Mouse (Mus musculus) neural tube, embryonic 10.5 days (tissue): ENCODE results near the gene Clba1.

Source experiments
- DNase-seq: peaks from one replicate; pipeline ENCODE4 v3.0.0-alpha.2; 2017; ENCODE audit warnings: low spot score; ENCODE audit errors: extremely low spot score

Clba1 gene

DNA sequence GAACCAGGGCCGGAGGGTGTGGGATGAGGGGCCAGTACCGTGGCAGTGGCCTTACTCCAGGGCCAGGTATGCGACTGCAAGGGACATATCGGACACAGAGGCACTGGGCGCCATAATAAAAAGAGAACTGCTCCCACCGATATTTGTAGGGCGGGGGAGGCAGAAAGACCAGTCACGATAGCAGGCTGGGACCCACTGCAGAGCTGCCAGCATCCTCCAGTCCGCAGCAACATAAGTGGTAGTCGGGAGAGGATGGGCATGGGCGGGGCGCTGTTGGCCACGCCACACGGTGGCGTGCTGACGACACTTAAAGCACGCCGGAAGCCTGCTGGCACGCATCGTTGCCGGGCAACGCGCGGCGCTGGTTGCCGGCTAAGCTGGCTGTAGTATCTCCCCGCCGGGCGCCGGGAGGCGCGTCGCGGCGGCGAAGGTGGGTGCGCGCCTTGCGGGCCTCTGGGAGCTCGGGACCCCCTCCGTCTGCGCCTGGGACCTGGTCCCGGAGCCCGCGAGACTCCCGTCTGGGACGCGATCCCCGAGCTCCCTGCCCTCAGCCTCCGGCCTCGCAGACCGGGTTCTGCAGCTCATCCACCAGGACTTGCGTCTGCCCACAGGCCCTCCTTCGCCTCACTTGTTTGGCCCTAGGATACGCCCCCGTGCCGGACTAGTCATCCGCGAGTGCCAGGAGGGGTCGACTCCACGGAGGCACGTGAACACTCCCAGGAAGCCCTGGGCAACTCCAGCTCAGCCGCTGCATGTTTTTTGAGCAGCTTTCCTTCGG lies at the start of gene Clba1:
TSS of gene Clba1 (plus strand) at position 351 of the 778 bp plus-strand sequence.
- peak; percentile 92 for DNase-seq

DNA sequence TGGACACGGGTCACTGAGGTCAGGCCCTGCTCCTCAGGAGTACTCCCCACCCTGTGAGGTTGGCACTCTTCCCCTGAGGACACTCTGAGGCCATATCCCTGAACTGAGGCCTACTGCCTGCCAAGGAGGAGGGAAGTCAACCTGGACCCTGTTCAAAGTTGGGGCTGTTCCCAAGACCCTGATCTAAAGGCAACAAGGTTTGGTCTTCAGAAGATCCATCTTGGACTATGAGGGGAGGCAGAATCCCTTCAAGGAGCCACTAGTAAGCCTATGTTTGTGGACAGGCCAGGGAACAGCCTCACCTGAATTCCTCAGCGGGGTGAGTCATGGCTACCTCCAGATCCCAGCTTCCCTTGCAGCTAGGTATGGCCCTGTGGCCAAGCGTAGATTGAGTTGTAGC lies 49.3 kb upstream of the Clba1 start:
- no peak for DNase-seq

DNA sequence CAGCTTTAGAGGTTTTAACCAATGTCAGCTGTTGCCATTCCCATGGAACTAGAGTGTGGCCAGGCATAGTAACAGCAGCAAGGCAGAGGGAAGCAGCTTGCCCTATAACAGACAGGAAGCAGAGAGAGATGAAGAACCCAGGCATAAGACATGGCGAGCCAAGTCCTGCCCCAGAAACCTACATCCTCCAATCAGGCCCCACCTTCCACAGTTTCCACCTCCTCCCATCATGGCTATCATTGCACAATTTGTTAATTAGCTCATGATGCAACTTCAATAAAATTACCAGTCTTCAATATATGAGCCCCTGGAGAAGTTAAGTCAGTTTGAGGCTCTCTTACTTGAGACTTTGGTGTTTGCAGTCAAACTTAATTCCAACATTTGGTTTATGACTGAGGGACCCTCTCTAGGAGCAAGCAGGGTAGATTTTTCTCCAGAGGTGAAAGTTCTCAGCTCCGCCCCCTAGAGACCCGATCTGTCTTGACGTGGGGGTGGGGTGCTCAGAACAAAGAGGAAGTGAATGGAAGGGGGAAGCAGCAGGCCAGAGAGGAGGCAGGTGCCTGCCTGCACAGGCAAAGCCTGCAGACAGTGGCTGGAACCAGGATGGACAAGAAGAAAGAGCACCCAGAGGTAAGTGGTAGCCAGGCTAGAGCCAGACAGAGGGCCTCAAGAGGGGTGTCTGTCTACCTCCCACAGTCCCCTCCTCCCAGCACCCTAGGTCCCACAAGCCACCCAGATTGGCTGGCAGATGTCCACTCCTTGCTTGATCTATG lies 48.4 kb upstream of the Clba1 start, which contains the start of gene Pld4:
TSS of gene Pld4 (plus strand) at position 502 of the 773 bp plus-strand sequence.
- no peak for DNase-seq

DNA sequence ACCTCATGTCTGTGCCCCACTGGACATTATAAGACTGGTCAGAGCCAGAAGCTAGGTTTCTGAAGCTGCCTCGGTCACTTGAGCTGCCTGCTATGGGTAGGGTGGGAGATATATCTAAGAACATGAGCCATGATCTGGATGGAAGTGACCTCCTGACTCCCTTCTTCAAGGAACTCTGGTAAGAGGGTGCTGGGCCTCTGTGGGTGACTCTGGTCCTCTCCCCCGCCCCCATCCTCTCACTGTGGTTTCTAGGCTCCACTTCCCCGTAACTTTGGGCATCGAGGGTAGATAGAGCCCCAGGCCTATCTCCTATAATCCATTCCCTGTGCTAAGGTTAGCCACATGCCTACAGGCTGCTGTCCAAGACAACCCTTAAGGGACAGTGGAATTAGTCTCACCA lies 47.3 kb upstream of the Clba1 start:
- no peak for DNase-seq

DNA sequence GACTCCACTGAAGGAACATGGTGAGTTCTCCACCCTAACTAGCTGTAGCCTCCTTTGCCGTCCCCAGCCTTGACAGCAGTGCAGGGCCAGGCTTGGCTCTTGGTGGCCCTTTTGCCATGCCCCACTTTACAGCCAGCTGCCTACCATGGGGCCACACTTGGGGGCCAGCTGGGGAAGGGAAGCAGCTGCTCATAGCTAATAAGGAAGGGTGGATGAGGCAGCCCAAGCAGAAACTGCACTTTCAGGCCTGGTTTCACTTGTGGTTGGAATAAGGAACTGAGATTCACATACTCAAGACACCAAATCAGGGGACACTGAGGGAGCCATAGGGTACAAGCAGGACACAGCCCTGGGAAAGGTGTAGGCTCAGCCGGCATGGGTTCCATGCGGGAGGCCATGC lies 46.7 kb upstream of the Clba1 start:
- DNase-seq, result no peak

DNA sequence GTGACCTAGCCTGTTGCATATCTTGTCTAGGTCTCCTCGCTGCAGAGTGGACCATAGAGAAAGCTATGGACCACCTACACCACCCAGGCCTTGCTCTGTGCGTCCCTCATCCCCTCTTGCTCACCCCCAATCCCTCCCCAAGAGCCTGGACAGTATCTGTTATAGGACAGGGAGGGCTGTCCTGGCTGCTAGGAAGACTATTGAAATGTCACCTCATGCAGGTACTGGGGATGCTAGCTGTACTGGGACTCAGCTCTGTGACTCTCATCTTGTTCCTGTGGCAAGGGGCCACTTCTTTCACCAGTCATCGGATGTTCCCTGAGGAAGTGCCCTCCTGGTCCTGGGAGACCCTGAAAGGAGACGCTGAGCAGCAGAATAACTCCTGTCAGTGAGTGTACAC lies 45.6 kb upstream of the Clba1 start:
- DNase-seq, result no peak

DNA sequence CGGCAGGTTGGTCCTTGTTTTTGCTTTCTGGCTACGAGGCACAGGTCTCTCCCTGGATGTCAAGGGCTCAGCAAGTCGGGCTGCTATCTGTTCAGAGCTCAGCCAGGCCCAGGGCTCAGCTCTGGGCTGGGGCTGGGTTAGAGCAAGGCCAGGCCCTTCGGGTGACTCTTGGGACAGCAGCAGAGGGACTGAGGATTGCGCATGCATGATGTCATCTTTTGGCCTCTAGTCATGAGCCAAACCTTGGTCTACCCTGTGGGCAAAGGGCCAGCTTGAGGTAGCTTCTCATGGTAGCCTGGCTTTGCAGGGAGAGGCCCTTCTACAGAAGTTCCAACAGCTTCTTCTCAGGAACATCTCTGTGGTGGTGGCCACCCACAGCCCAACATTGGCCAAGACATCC lies 44.6 kb upstream of the Clba1 start:
- DNase-seq, result no peak

DNA sequence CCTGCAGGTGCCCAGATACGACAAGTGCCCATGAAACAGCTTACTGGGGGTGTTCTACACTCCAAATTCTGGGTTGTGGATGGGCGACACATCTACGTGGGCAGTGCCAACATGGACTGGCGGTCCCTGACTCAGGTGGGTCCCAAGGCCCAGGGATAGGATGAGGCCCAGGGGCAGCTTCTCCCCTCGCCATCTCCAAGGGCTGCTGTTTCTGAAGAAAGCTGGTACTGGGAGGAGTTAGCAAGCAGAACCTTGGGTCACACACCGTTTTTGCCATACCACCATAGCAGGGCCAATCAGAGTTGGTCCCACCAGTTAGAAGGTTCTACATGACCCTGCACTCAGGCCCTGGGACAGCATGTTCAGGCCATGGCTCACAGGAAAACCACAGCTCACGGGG lies 43.7 kb upstream of the Clba1 start:
- DNase-seq, result no peak

DNA sequence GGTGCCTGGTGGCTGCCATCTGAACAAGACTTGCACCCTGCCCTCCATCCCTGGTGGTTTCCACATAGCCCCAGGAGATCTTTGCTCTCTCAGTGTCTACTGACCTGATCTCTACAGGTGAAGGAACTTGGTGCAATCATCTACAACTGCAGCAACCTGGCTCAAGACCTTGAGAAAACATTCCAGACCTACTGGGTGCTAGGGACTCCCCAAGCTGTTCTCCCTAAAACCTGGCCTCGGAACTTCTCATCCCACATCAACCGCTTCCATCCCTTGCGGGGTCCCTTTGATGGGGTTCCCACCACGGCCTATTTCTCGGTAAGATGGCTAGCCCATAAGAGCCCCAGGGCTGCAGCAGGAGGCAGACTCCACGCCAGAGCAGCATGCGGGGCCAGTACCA lies 42.2 kb upstream of the Clba1 start:
- no peak for DNase-seq

DNA sequence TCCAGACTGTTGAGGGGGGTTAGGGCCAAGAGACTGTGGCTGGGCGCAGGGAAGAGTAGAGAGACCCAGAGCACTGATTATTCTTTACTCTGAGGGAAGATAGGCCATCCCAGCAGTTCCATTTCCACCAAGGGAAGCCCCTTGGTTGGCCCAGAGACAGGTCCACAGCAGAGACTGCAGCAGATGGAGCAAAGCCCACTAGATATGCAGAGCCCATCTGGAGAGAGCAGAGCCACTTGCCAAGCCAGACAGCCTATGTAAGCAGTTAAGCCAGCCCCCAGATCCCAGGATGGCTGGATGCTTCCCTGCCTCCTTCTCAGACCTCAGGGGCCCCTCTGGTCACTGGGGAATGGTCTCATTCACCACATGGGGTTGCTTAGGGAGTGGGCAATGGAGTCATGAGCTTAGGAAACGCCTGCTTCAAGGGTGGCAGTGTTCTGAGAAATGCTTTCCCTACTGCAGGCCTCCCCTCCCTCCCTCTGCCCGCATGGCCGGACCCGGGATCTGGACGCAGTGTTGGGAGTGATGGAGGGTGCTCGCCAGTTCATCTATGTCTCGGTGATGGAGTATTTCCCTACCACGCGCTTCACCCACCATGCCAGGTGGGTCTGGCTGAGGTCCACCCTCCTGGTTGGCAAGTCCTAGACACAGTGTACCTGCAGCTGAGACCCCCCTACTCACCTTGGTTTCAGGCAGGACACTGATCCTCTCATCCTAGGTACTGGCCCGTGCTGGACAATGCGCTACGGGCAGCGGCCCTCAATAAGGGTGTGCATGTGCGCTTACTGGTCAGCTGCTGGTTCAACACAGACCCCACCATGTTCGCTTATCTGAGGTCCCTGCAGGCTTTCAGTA lies 41.5 kb upstream of the Clba1 start:
- DNase-seq, result no peak

DNA sequence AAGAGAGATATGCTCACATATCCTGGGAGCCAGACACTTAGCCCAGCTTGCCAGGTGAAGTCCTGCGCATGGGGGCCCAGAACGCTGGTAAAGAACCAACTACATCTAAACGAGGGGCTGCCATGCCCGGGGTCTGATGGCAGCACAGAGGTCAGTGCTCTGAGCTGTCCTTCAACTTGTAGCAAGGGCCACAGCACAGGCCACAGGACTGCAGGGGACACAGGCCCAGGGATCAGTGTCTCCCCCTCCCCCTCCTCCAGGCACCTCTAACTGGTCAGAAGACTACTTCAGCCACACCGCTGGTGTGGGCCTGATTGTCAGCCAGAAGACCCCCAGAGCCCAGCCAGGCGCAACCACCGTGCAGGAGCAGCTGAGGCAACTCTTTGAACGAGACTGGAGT lies 40.6 kb upstream of the Clba1 start:
- DNase-seq, result no peak

DNA sequence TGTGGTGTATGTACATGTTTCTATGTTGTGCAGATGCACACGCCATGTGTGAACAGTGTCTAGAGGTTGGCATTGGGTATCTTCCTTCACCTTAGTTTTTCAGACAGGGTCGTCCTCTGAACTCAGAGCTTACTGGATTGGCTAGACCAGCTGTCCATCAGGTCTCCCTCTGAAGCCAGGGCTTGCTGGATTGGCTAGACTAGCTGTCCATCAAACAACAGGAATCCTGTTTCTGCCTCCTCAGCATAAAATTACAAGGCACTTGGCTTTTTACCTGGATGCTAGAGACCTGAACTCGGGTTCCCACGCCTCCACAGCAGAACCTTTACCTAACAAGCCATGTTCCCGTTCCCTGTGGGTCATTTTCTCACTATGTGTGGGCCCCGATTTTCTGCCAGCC lies 39.7 kb upstream of the Clba1 start:
- no peak for DNase-seq

DNA sequence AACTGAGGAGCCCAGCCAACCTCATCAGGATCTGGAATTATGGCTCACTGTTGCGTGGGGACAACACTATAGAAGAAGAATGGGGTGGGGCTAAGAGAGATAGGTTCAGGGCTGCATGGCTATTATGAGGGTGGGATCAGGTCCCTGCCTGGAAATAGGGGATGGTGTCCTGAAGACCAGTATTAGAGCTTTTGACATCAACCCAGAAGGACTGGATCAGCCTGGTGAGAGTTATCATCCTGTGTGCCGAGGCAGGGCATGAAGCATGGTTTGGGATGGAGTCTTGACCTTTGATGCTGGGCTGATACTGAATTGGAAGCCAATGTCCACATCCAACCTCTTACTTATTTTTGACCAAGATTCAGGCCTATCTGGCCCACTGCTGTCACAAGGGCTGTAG lies 39.0 kb upstream of the Clba1 start:
- no peak for DNase-seq

DNA sequence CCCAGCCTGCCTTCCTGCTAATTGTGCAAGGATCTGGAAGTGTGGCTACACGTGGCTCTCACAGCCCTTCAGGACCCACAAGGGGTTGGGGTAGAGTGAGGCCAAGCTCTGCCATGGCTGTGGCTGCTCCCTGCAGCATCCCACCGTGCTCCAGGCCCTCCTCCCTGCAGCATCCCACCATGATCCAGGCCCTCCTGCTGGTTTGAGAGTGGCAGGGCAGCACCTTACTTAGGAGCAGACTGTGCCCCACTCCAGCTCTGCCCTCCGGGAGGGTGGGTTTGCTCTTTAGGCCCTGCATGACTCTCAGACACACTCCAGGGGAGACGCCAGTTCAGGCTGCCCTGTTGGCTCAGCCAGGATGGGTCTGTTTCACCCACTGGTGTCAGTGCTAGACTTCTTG lies 38.3 kb upstream of the Clba1 start:
- no peak for DNase-seq

DNA sequence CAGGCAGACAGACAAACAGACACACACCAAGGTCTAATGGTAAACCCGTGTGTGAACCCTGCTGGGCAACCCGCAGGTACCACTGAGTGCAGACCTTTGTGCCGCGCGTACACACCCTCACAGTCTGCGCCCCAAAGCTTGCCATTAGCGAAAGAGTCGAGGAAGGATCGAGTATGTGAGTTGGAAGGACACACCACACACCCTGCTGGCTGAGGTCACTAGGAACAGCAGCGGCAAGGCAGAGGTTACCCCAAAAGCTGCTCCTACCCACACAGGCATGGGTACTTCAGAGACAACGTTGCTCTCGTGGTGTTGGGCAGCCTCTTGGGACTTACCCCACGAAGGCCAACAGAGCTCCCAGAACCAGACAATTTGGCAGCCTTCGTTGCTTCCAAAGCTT lies 36.4 kb upstream of the Clba1 start:
- no peak for DNase-seq

DNA sequence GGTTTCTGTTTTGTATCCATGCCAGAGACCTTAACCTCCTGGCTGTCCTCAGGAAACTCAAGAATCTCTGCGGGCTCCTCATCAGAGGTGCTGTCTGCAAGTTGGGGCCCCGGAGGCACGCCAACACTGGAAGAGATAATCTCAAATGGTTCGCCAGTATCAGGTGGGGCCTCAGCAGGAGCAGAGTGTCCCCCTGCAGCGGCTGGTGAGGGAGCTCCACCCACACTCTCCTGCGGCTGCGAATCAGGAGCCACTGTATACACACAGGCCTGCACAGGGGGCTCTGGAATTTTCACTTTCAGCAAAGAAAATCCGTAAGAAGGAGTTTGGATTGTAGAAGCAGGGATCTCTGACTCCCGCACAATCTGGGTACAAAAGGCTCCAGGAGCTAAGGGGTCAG lies 35.4 kb upstream of the Clba1 start:
- no peak for DNase-seq

DNA sequence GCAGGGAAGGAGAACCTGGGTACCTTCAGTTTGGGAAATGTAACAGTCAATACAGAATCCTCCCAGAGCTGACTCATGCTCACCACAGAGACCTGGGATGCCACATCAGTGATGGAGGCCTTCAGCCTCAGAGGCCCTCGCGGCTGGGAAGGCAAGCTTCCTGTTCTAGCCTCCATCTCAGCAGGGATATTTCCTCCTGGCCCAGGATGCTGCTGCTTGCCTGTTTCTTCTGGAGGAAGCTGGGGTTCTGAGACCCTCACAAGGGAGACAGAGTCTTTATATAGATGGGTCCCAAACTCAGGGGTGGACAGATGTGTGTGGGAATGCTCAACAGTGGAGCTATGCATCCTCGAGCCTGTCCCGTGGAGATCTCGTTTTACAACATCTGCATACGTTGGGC lies 34.7 kb upstream of the Clba1 start:
- no peak for DNase-seq

DNA sequence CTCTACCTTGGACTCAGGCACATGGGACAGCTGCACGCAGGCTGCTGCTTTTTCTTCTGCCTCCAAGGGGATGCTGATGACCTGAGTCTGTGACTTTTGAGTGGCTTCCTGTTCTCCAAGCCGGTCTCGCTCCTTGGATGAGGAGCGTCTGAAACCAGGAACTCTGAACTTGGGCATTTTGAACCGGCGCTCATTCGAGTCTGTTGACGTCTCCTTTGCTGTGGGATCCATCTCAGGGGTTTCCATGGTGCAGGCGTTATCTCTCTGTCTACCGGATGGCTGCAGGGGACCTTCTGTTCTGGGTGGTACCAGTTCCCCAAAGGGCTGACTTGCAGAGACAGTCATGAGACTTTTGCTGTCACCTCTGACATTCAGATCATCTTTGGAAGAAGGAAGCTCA lies 34.3 kb upstream of the Clba1 start:
- no peak for DNase-seq

DNA sequence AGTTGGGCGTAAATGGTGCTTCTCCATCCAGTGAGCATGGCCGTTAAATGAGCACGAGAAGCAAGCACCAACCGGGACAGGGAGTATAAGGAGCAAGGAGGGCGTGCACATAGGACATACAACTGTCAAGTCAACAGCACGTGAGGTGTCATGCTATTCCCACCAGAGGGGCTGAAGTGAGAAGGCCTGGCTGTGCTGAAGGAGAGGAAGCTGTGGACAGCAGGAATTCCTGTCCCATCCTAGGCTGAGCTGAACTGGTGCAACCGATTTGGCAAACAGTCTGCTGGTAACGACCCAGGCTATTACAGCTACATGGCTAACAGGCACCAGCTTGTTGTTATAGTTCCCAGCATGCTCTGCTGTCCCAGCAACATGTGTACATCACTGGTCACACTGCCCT lies 17.7 kb upstream of the Clba1 start:
- DNase-seq, result no peak

DNA sequence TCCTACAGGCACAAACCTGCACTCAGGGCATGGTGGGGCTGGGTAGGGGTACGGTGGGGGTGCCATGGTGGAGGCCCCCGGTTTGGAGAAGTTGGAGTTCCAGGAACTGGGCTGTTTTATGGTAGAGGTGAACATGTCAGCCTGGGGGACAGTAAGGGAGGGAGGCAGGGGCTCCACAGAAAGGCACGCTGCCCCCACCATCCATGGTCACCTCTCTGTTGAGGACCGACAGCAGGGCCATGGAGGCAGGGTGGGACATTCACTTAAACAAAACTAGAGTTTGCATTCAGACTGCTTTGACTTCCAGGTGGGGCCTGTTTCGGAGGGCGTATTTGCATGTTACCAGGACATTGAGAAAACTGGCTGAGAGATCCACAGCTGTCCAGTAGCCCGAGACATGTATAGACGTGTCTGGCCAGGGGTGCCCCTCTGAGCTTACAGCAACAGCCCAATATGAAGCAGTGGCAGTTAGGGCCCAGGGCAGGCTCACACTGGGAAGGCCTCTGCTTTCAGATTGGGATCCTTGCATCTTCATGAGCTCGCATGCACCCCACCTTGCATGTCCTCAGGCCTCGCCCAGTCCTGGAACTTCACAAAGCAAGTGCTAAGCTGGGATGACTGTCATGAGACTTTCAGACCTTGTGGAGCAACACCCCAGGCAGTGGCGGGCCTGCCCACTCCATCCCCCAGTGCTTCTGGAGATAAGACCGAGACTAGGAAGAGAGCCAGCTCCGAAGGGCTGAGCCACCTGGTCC lies 15.0 kb upstream of the Clba1 start:
- no peak for DNase-seq

DNA sequence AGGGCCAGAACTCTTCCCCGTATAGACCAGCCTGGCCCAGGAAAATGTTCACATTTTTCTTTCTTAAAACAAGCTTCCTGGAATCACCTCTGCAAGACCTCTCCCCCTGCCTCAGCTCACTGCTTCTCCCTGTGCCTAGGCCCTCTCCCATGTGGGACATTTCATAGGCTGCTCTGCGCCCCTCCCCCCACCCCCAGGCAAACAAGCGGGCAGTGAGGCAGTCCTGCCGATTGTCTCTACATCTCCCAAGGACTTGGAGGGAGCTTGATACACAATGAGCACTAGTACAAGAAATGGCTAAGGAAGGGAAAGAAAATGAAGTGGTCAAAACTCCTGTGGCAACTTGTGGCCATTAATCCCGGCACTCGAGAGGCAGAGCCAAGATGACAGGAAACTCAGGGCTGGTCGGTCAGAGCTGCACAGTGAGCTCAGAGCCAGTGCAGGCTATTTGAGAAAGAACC lies 14.4 kb upstream of the Clba1 start:
- no peak for DNase-seq
